Mouse (Mus musculus) heart, embryonic 10.5 days (tissue): ENCODE results near the gene A030005K14Rik. TPM values are rescaled to one million over a fixed set of nuclear protein-coding genes. Genes with fewer than 3 reads are reported as not detected.

Experiments
- DNase-seq: peaks from one replicate; pipeline ENCODE4 v3.0.0-alpha.2; 2017; ENCODE audit warnings: low spot score
- H3K27ac ChIP-seq: fragments of 300-500 bp; sonication (generic); 2 replicates; pipeline ENCODE4 v1.5.1; 2016; ENCODE audit warnings: mild to moderate bottlenecking
- H3K27me3 ChIP-seq: fragments of 300-500 bp; sonication (generic); 2 replicates; pipeline ENCODE4 v1.6.1; 2016; ENCODE audit warnings: mild to moderate bottlenecking; ENCODE audit not compliant: poor library complexity, insufficient read depth, severe bottlenecking
- H3K36me3 ChIP-seq: fragments of 300-500 bp; sonication (generic); 2 replicates; pipeline ENCODE4 v1.6.1; 2016; ENCODE audit warnings: mild to moderate bottlenecking, moderate library complexity
- H3K4me1 ChIP-seq: fragments of 300-500 bp; sonication (generic); 2 replicates; pipeline ENCODE4 v1.6.1; 2016; ENCODE audit warnings: mild to moderate bottlenecking
- H3K4me3 ChIP-seq: fragments of 300-500 bp; sonication (generic); 2 replicates; pipeline ENCODE4 v1.5.1; 2016; ENCODE audit warnings: mild to moderate bottlenecking, moderate library complexity
- H3K9me3 ChIP-seq: fragments of 300-500 bp; sonication (generic); 2 replicates; pipeline ENCODE4 v1.6.1; 2016; ENCODE audit warnings: mild to moderate bottlenecking, moderate library complexity
- WGBS: fragments of 180-500 bp; shearing (Covaris S2); methylation state at CpG from one replicate; pipeline ENCODE4 v1.1.7; 2016; 5-methylcytosine and 5-hydroxymethylcytosine counted together
- polyA plus RNA-seq: library from polyadenylated mRNA; unstranded; fragments of >200 nt; fragmentation: Nextera tagmentation; extraction: Ambion mirVana; gene quantifications from 2 replicates; pipeline ENCODE4 v1.2.1, GENCODE M21; 2016

Gene A030005K14Rik
- polyA plus RNA-seq = not detected in 2 replicates

DNA sequence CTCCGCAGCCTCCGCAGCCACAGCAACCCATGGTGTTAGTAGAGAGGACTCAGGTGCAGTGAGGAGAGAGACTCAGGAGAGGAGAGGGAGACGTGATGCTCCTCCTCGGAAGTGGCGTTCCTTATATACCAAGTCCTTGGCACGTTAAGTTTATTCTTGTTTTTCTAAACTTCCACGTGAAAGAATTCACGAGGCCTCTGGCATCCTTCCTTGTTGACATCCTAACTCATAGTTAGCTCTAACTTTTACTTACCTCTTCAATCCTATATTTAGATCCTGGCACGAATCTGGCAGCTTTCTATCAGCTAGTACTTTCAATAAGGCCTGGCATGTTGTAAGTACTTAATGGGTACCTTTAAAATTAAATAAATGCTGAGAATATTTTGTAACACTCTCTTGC, at the start of gene A030005K14Rik:
Gene A030005K14Rik, minus strand, starts transcription at position 101 of the 400 bp plus-strand sequence.
- peaks cover 11% of the 10 kb centered on the region for H3K4me1 ChIP-seq

DNA sequence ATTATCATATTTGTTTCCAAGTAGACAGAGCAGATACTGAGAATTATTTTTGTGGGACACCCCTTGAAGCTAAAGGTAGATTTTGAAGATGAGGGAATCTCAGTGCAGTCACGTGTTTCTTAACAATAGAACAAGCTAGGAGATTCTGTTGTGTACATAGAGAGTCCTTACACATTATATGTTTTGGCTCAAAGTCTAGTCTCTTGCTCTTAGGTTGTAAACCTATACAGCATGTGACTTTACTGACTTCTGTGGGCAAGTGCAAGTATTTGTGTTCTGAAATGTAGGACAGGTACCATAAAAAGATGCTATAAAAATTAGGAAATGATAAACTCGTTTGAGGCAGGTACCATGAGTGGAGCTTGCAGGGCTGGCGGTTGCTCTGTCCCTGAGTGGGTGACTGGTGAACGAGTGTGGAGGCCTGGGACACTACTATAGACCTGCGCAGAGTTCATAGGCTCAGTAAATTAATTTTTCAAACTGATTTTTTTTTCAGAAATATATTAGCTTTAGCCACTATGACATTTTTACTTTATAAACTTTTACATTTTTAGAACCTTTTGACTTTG, 48.3 kb upstream of the A030005K14Rik start:
- DNase-seq = no peak
- Histone ChIP-seq H3K27me3 (no peaks in the 10 kb centered on the region), H3K36me3 (no peaks in the 10 kb centered on the region), H3K27ac (no peak overlapping the region), H3K9me3 (no peaks in the 10 kb centered on the region), H3K4me1 (no peaks in the 10 kb centered on the region), H3K4me3 (no peak overlapping the region)
- 74% methylated on average over 5 of the region's 5 CpGs for WGBS

More for the DNA sequence above, at the start of gene A030005K14Rik:
- WGBS = 85% methylated on average over 9 of the region's 9 CpGs
- no peak for DNase-seq
- Histone ChIP-seq H3K9me3 (no peaks in the 10 kb centered on the region), H3K36me3 (no peaks in the 10 kb centered on the region), H3K27me3 (no peaks in the 10 kb centered on the region), H3K4me3 (no peak within 1 kb of the TSS), H3K27ac (no peak within 1 kb of the TSS)

- H3K27me3 ChIP-seq = no peaks in the 10 kb centered on the region
- no peak overlapping the region for H3K4me3 ChIP-seq
- no peaks in the 10 kb centered on the region for H3K4me1 ChIP-seq
- H3K27ac ChIP-seq = no peak overlapping the region
- H3K9me3 ChIP-seq = no peaks in the 10 kb centered on the region
- no peak for DNase-seq
- WGBS = 77% methylated on average over 1 of the region's 1 CpGs
- H3K36me3 ChIP-seq = no peaks in the 10 kb centered on the region
These were observed 46.3 kb upstream of the A030005K14Rik start for GRCm38 (mm10) chr1:83105464-83105863.

GRCm38 (mm10) chr1:83101891-83102290, 42.7 kb upstream of the A030005K14Rik start:
- DNase-seq = no peak
- no peak overlapping the region for H3K27ac ChIP-seq
- WGBS = 60% methylated on average over 3 of the region's 3 CpGs

DNA sequence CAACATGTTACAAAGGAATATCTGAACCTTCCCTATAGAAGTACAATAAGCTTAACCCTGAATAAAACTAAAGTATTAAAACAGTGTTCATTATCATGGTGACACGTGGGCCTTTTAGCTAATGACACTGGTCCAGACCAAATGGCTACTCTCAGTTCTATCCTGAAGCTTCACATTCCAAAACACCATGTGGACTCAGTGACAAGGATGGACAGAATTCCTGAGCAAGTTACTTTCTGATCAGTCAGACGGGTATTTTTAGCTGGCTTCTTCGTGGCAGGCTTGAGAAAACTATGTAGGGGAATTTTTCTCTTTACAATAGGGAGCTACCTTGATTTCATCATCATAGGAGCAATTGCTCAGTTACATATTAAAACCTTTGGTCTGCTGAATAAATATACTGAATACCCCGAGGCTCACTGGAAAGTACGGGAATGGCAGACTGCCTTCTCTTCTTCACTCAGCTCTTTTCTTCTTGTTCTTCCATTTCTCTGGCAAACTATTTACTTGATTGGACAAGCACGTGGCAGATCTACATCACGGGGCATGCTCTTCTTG, 40.5 kb upstream of the A030005K14Rik start:
- Histone ChIP-seq H3K27me3 (no peaks in the 10 kb centered on the region), H3K36me3 (no peaks in the 10 kb centered on the region), H3K27ac (peak overlapping the region; percentile 52; the same call in 1 of the 2 replicates), H3K9me3 (no peaks in the 10 kb centered on the region), H3K4me3 (no peak overlapping the region), H3K4me1 (peaks cover 8% of the 10 kb centered on the region; the same call in 1 of the 2 replicates)
- 60% methylated on average over 7 of the region's 7 CpGs for WGBS
- no peak for DNase-seq

More at GRCm38 (mm10) chr1:83101891-83102290, 42.7 kb upstream of the A030005K14Rik start:
- H3K9me3 ChIP-seq = no peaks in the 10 kb centered on the region
- H3K4me3 ChIP-seq = no peak overlapping the region
- no peaks in the 10 kb centered on the region for H3K36me3 ChIP-seq
- no peaks in the 10 kb centered on the region for H3K27me3 ChIP-seq
- peaks cover 8% of the 10 kb centered on the region; the same call in 1 of the 2 replicates for H3K4me1 ChIP-seq

GRCm38 (mm10) chr1:83099160-83099559, 40.0 kb upstream of the A030005K14Rik start:
- no peaks in the 10 kb centered on the region for H3K9me3 ChIP-seq
- WGBS = 85% methylated on average over 2 of the region's 2 CpGs

DNA sequence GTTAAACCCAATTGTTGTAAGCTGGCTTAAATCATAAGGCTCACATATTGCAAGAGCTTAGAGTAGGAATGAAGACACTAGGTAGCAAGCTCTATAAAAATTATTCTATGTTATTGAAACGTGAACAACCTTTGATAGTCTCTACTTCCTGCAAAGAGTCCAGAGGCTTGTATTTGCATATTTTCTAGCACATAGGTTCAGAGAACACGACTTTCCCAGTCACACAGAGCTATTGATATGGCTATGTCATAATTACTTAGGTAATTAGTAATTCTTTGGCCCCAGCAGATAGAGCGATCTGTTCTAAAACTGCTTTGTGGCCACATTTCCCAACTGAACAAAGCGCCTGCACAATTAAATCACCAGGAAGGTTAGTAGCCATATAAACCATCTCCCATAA, 37.8 kb upstream of the A030005K14Rik start:
- Histone ChIP-seq H3K27ac (no peak overlapping the region), H3K36me3 (no peaks in the 10 kb centered on the region), H3K9me3 (no peaks in the 10 kb centered on the region), H3K27me3 (no peaks in the 10 kb centered on the region), H3K4me3 (no peak overlapping the region), H3K4me1 (peaks cover 8% of the 10 kb centered on the region; the same call in 1 of the 2 replicates)
- 86% methylated on average over 4 of the region's 4 CpGs for WGBS
- no peak for DNase-seq

More at GRCm38 (mm10) chr1:83099160-83099559, 40.0 kb upstream of the A030005K14Rik start:
- Histone ChIP-seq H3K4me1 (peaks cover 8% of the 10 kb centered on the region; the same call in 1 of the 2 replicates), H3K4me3 (no peak overlapping the region), H3K27ac (peak overlapping the region; percentile 36; the same call in 1 of the 2 replicates), H3K27me3 (no peaks in the 10 kb centered on the region), H3K36me3 (no peaks in the 10 kb centered on the region)
- no peak for DNase-seq

GRCm38 (mm10) chr1:83091268-83091667, 32.1 kb upstream of the A030005K14Rik start:
- WGBS = 50% methylated on average over 3 of the region's 3 CpGs

DNA sequence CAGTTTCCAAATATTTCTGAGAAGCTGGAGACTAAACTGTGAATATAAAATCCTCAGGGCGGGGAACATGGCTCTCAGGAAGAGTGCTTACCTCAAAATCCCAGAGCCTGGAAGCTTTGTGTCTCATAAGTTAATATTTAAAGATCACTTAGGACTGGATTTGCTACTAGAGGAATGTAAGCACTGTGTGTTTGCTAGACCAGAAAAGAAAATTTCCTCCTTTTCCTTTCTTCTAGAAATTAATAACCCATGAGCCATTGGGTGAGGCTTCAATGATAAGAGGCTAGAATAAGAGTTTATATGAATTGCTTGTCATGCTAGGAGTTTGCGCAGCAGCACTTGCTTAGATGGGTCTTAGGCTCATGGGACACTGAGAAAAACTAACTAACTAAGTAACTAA, 25.6 kb upstream of the A030005K14Rik start:
- no peaks in the 10 kb centered on the region for H3K27me3 ChIP-seq

More at GRCm38 (mm10) chr1:83091268-83091667, 32.1 kb upstream of the A030005K14Rik start:
- H3K36me3 ChIP-seq = no peaks in the 10 kb centered on the region
- no peak for DNase-seq
- H3K4me3 ChIP-seq = no peak overlapping the region
- H3K27ac ChIP-seq = no peak overlapping the region
- H3K27me3 ChIP-seq = no peaks in the 10 kb centered on the region
- no peaks in the 10 kb centered on the region for H3K4me1 ChIP-seq
- H3K9me3 ChIP-seq = no peaks in the 10 kb centered on the region

GRCm38 (mm10) chr1:83077016-83077415, 17.8 kb upstream of the A030005K14Rik start:
- Histone ChIP-seq H3K4me3 (no peak overlapping the region), H3K27me3 (no peaks in the 10 kb centered on the region), H3K36me3 (no peaks in the 10 kb centered on the region), H3K9me3 (no peaks in the 10 kb centered on the region), H3K27ac (no peak overlapping the region), H3K4me1 (no peaks in the 10 kb centered on the region)
- WGBS = 76% methylated on average over 6 of the region's 6 CpGs
- no peak for DNase-seq

More for the DNA sequence above, 25.6 kb upstream of the A030005K14Rik start:
- no peaks in the 10 kb centered on the region for H3K9me3 ChIP-seq
- H3K36me3 ChIP-seq = no peaks in the 10 kb centered on the region
- DNase-seq = no peak
- WGBS = 84% methylated on average over 2 of the region's 2 CpGs
- H3K27ac ChIP-seq = no peak overlapping the region
- H3K4me1 ChIP-seq = no peaks in the 10 kb centered on the region
- H3K4me3 ChIP-seq = no peak overlapping the region

- 42% methylated on average over 11 of the region's 11 CpGs for WGBS
- Histone ChIP-seq H3K9me3 (no peaks in the 10 kb centered on the region), H3K36me3 (no peaks in the 10 kb centered on the region), H3K4me1 (no peaks in the 10 kb centered on the region), H3K4me3 (peak overlapping the region; percentile 42), H3K27me3 (no peaks in the 10 kb centered on the region), H3K27ac (peak overlapping the region; percentile 16; the same call in 1 of the 2 replicates)
- DNase-seq = peak; percentile 71
These were observed 17.2 kb upstream of the A030005K14Rik start for GRCm38 (mm10) chr1:83076190-83076917.

- no peaks in the 10 kb centered on the region for H3K36me3 ChIP-seq
- H3K4me3 ChIP-seq = peak overlapping the region; percentile 42
- peak overlapping the region; percentile 16; the same call in 1 of the 2 replicates for H3K27ac ChIP-seq
- H3K9me3 ChIP-seq = no peaks in the 10 kb centered on the region
- no peaks in the 10 kb centered on the region for H3K4me1 ChIP-seq
- no peaks in the 10 kb centered on the region for H3K27me3 ChIP-seq
- peak; percentile 68 for DNase-seq
- WGBS = 41% methylated on average over 15 of the region's 15 CpGs
These were observed 16.5 kb upstream of the A030005K14Rik start for GRCm38 (mm10) chr1:83075526-83076189.
